ENCODE assay signal across 8 mouse cellular contexts in genomic region chrX:94234532-94235189, GRCm38 (mm10). TPM values are rescaled to one million over a fixed set of nuclear protein-coding genes. Genes with fewer than 3 reads are reported as not detected.
DNase-seq lines count a peak whose midpoint lies in the region; ATAC-seq and TF ChIP-seq lines count a peak whose summit lies in the region.

Gene Klhl15, plus strand, starts transcription at chrX:94234599.

- H3K4me3 ChIP-seq in C2C12 (ENCODE audit: insufficient read depth, poor library complexity, severe bottlenecking): peak within 1 kb of the TSS; percentile 48
- peak within 1 kb of the TSS; percentile 74 for H3K4me3 ChIP-seq in embryonic fibroblast, embryonic 13.5 days (ENCODE audit: insufficient read depth, low read length)
- H3K4me3 ChIP-seq in heart, embryonic 10.5 days: peak within 1 kb of the TSS; percentile 69
- peak within 1 kb of the TSS; percentile 64 for H3K4me3 ChIP-seq in kidney, embryonic 14.5 days (ENCODE audit: low read length)
- peak within 1 kb of the TSS; percentile 58 for H3K4me3 ChIP-seq in limb, embryonic 14.5 days (replicated peaks; ENCODE audit: low read length)
- H3K4me3 ChIP-seq in midbrain, embryonic 16.5 days (ENCODE audit: low read depth, low read length): peak within 1 kb of the TSS; percentile 64
- peak within 1 kb of the TSS; percentile 73 for H3K4me3 ChIP-seq in spleen, adult 2 months (ENCODE audit: extremely low read depth, insufficient read depth, insufficient read length)

- H3K4me1 ChIP-seq in embryonic fibroblast, embryonic 13.5 days (ENCODE audit: control insufficient read depth, insufficient read depth, low read length): peaks cover 2% of the 10 kb centered on the region; the same call in 1 of the 2 replicates
- H3K4me1 ChIP-seq in heart, embryonic 10.5 days: no peaks in the 10 kb centered on the region
- no peaks in the 10 kb centered on the region for H3K4me1 ChIP-seq in kidney, embryonic 14.5 days (ENCODE audit: control insufficient read depth, insufficient read depth, low read length)
- no peaks in the 10 kb centered on the region for H3K4me1 ChIP-seq in limb, embryonic 14.5 days (ENCODE audit: control insufficient read depth, insufficient read depth, low read length)
- no peaks in the 10 kb centered on the region for H3K4me1 ChIP-seq in midbrain, embryonic 16.5 days (ENCODE audit: control insufficient read depth, insufficient read depth, low read length)
- H3K4me1 ChIP-seq in spleen, adult 2 months (ENCODE audit: control insufficient read depth, insufficient read depth, insufficient read length): no peaks in the 10 kb centered on the region

- peak; percentile 74 for TF ChIP-seq POLR2A in embryonic fibroblast, embryonic 13.5 days (IDR thresholded peaks at IDR 0.05; ENCODE audit: low read depth, low read length)
- TF ChIP-seq POLR2A in limb, embryonic 14.5 days (IDR thresholded peaks at IDR 0.05; ENCODE audit: borderline replicate concordance, extremely low read depth, insufficient read depth, insufficient read length): peak; percentile 53; the same call in 1 of the 2 replicates
- peak; percentile 29; the same call in 1 of the 2 replicates for TF ChIP-seq POLR2A in spleen, adult 2 months (IDR thresholded peaks at IDR 0.05; ENCODE audit: low read depth, low read length)

- peak; percentile 89 for DNase-seq in brain, adult 2 months (ENCODE audit: low read depth, low spot score)
- DNase-seq in heart, embryonic 10.5 days (ENCODE audit: low spot score): peak; percentile 92
- peak; percentile 78 for DNase-seq in limb, embryonic 14.5 days (ENCODE audit: low spot score)
- peak; percentile 65 to 73 for DNase-seq in spleen, adult 2 months (ENCODE audit: low read depth in 1 of 2, low spot score in 2 of 2)

- H3K9ac ChIP-seq in kidney, embryonic 14.5 days (ENCODE audit: low read depth, low read length): peak within 1 kb of the TSS; percentile 72
- H3K9ac ChIP-seq in limb, embryonic 14.5 days (ENCODE audit: low read depth, low read length, severe bottlenecking): peak within 1 kb of the TSS; percentile 66
- H3K9ac ChIP-seq in midbrain, embryonic 16.5 days (ENCODE audit: low read depth, low read length): peak within 1 kb of the TSS; percentile 73

- no peaks in the 10 kb centered on the region for H3K36me3 ChIP-seq in C2C12 (ENCODE audit: control insufficient read depth, insufficient read depth)
- H3K36me3 ChIP-seq in heart, embryonic 10.5 days: peaks cover 3% of the 10 kb centered on the region; the same call in 1 of the 2 replicates
- H3K36me3 ChIP-seq in kidney, embryonic 14.5 days (ENCODE audit: control insufficient read depth, insufficient read depth, low read length): no peaks in the 10 kb centered on the region
- H3K36me3 ChIP-seq in limb, embryonic 14.5 days (ENCODE audit: control insufficient read depth, insufficient read depth, low read length): no peaks in the 10 kb centered on the region
- no peaks in the 10 kb centered on the region for H3K36me3 ChIP-seq in midbrain, embryonic 16.5 days (ENCODE audit: control insufficient read depth, insufficient read depth, low read length)
- H3K36me3 ChIP-seq in spleen, adult 2 months (ENCODE audit: control insufficient read depth, insufficient read depth, low read length): no peaks in the 10 kb centered on the region; the same call in 1 of the 2 replicates

- peak within 1 kb of the TSS; percentile 88 for H3ac ChIP-seq in C2C12 (ENCODE audit: control insufficient read depth, insufficient read length, low read depth)

- ATAC-seq in kidney, embryonic 14.5 days (ENCODE audit: low FRiP score, low TSS enrichment): peak; percentile 98
- peak; percentile 94 for ATAC-seq in limb, embryonic 14.5 days (ENCODE audit: low FRiP score, low read depth)
- ATAC-seq in midbrain, embryonic 16.5 days: peak; percentile 93

- no peaks in the 10 kb centered on the region for H3K79me2 ChIP-seq in C2C12 (ENCODE audit: control insufficient read depth, insufficient read depth)

- H3K9me3 ChIP-seq in heart, embryonic 10.5 days: no peaks in the 10 kb centered on the region
- H3K9me3 ChIP-seq in kidney, embryonic 14.5 days (ENCODE audit: control insufficient read depth, low read length): no peaks in the 10 kb centered on the region
- no peaks in the 10 kb centered on the region for H3K9me3 ChIP-seq in limb, embryonic 14.5 days (ENCODE audit: control insufficient read depth, low read length)
- no peaks in the 10 kb centered on the region for H3K9me3 ChIP-seq in midbrain, embryonic 16.5 days (replicated peaks; ENCODE audit: control insufficient read depth, low read length, poor library complexity, severe bottlenecking)

- no peak for TF ChIP-seq CTCF in C2C12 (IDR thresholded peaks at IDR 0.05; ENCODE audit: control insufficient read depth, insufficient read depth, insufficient read length)
- no peak for TF ChIP-seq CTCF in embryonic fibroblast, embryonic 13.5 days (IDR thresholded peaks at IDR 0.05; ENCODE audit: borderline replicate concordance, insufficient read depth, low read length)
- no peak for TF ChIP-seq CTCF in spleen, adult 2 months (IDR thresholded peaks at IDR 0.05; ENCODE audit: extremely low read depth, insufficient read depth, insufficient read length, insufficient replicate concordance)

- H3K79me3 ChIP-seq in C2C12 (ENCODE audit: low read depth): no peaks in the 10 kb centered on the region

- 7% methylated on average over 56 of the region's 70 CpGs for WGBS in heart, embryonic 10.5 days
- 14% methylated on average over 51 of the region's 70 CpGs for WGBS in kidney, embryonic 14.5 days
- WGBS in limb, embryonic 14.5 days: 14% methylated on average over 23 of the region's 70 CpGs
- 10% methylated on average over 55 of the region's 70 CpGs for whole genome bisulfite sequencing in midbrain, embryonic 16.5 days
- 15% methylated on average over 58 of the region's 70 CpGs for whole genome bisulfite sequencing in spleen, adult 2 months

- no peaks in the 10 kb centered on the region for H3K27me3 ChIP-seq in C2C12 (ENCODE audit: control insufficient read depth, insufficient read depth, insufficient read length)
- H3K27me3 ChIP-seq in heart, embryonic 10.5 days (ENCODE audit: insufficient read depth, poor library complexity, severe bottlenecking): peaks cover 62% of the 10 kb centered on the region
- peaks cover 8% of the 10 kb centered on the region for H3K27me3 ChIP-seq in kidney, embryonic 14.5 days (ENCODE audit: control insufficient read depth, insufficient read depth, low read length)
- peaks cover 12% of the 10 kb centered on the region; the same call in 1 of the 2 replicates for H3K27me3 ChIP-seq in limb, embryonic 14.5 days (ENCODE audit: control insufficient read depth, insufficient read depth, low read length)
- peaks cover 35% of the 10 kb centered on the region for H3K27me3 ChIP-seq in midbrain, embryonic 16.5 days (ENCODE audit: control insufficient read depth, insufficient read depth, low read depth, low read length)
- no peaks in the 10 kb centered on the region for H3K27me3 ChIP-seq in spleen, adult 2 months (ENCODE audit: control insufficient read depth, insufficient read depth, low read length)

- H3K4me2 ChIP-seq in kidney, embryonic 14.5 days (replicated peaks; ENCODE audit: low read depth, low read length): peak within 1 kb of the TSS; percentile 45
- H3K4me2 ChIP-seq in limb, embryonic 14.5 days (replicated peaks; ENCODE audit: low read depth, low read length, severe bottlenecking): peak within 1 kb of the TSS; percentile 47
- peak within 1 kb of the TSS; percentile 48 for H3K4me2 ChIP-seq in midbrain, embryonic 16.5 days (ENCODE audit: low read length)

- H3K27ac ChIP-seq in embryonic fibroblast, embryonic 13.5 days (ENCODE audit: insufficient read depth, low read length): peak within 1 kb of the TSS; percentile 45
- H3K27ac ChIP-seq in heart, embryonic 10.5 days: peak within 1 kb of the TSS; percentile 92
- H3K27ac ChIP-seq in kidney, embryonic 14.5 days (ENCODE audit: low read depth, low read length): peak within 1 kb of the TSS; percentile 76
- peak within 1 kb of the TSS; percentile 86 for H3K27ac ChIP-seq in limb, embryonic 14.5 days (replicated peaks; ENCODE audit: low read depth, low read length)
- H3K27ac ChIP-seq in midbrain, embryonic 16.5 days (ENCODE audit: low read length): peak within 1 kb of the TSS; percentile 89
- peak within 1 kb of the TSS; percentile 98 for H3K27ac ChIP-seq in spleen, adult 2 months (ENCODE audit: insufficient read depth, low read length)

TF ChIP-seq in C2C12, 6 proteins besides CTCF, POLR2A, EP300 and RAD21:
- TF ChIP-seq FOSL1 (IDR thresholded peaks at IDR 0.05; ENCODE audit: insufficient read depth, low read length, poor library complexity, severe bottlenecking): no peak
- no peak for TF ChIP-seq MYOD1 (IDR thresholded peaks at IDR 0.05; ENCODE audit: control insufficient read depth, insufficient read length, low read depth)
- no peak for TF ChIP-seq MYOG (IDR thresholded peaks at IDR 0.05; ENCODE audit: control insufficient read depth, extremely low read depth, insufficient read length)
- no peak for TF ChIP-seq CEBPB (IDR thresholded peaks at IDR 0.05; ENCODE audit: low read depth)
- no peak for TF ChIP-seq USF1 (IDR thresholded peaks at IDR 0.05; ENCODE audit: low read depth)
- TF ChIP-seq MAX (IDR thresholded peaks at IDR 0.05): no peak
TF ChIP-seq in C2C12: peak in this region for 0.

RNA-seq across cellular contexts. Expression of gene Klhl15, which starts in this region (rescaled TPM):
- 2.4 TPM for polyA plus RNA-seq in C2C12 (2012; fragmentation: generic; extraction: Trizol)
- polyA plus RNA-seq in embryonic fibroblast, embryonic 13.5 days (2011; ENCODE audit: insufficient read length, low read depth, missing spikeins): 4.5 and 6.5 TPM in 2 replicates
- 4.6 and 4.9 TPM in 2 replicates for polyA plus RNA-seq in heart, embryonic 10.5 days (2016; fragmentation: Nextera tagmentation; extraction: Ambion mirVana)
- 8.6 and 13.5 TPM in 2 replicates for polyA plus RNA-seq in kidney, embryonic 14.5 days (2014; fragmentation: Nextera tagmentation; extraction: Ambion mirVana)
- polyA plus RNA-seq in limb, embryonic 14.5 days (2012; rRNA removed): 4.9 and 6.2 TPM in 2 replicates
- 10.6 and 11.7 TPM in 2 replicates for polyA plus RNA-seq in limb, embryonic 14.5 days (2014; fragmentation: Nextera tagmentation; extraction: Ambion mirVana)
- 9.3 and 9.7 TPM in 2 replicates for polyA plus RNA-seq in midbrain, embryonic 16.5 days (2015; fragmentation: Nextera tagmentation; extraction: Ambion mirVana)
- polyA plus RNA-seq in spleen, adult 2 months (2012; rRNA removed): 4.2 and 10.8 TPM in 2 replicates

Comparison
In these comparisons a context has a peak if more than half of its experiments do, and no peak if none do; other contexts are left out.
1. Peak in every context shown above with its lines: DNase-seq, ATAC-seq, H3K4me3 ChIP-seq and H3K27ac ChIP-seq.
2. H3K27ac ChIP-seq: peak in every context shown above with its lines; median percentile 98 in spleen, adult 2 months; 92 in heart, embryonic 10.5 days; 89 in midbrain, embryonic 16.5 days; 86 in limb, embryonic 14.5 days; 76 in kidney, embryonic 14.5 days; 45 in embryonic fibroblast, embryonic 13.5 days.